Mouse (Mus musculus) kidney, embryonic 16.5 days (tissue): ENCODE measurements around the gene Ift122. TPM values are rescaled to one million over a fixed set of nuclear protein-coding genes. Genes with fewer than 3 reads are reported as not detected.

Experiments
- ATAC-seq: fragments of 200-750 bp; cut with Nextera tagmentation; 2 replicates; pipeline ENCODE4 v1.8.0; 2017; ENCODE audit warnings: moderate TSS enrichment; ENCODE audit not compliant: low FRiP score, low TSS enrichment
- H3K27ac ChIP-seq: fragments of 300-500 bp; sonication (generic); 2 replicates; pipeline ENCODE4 v1.5.1; 2014; ENCODE audit warnings: low read length
- H3K27me3 ChIP-seq: fragments of 300-500 bp; sonication (generic); 2 replicates; pipeline ENCODE4 v1.6.1; 2014; ENCODE audit warnings: low read length, control low read depth, mixed read lengths; ENCODE audit not compliant: insufficient read depth
- H3K36me3 ChIP-seq: fragments of 300-500 bp; sonication (generic); 2 replicates; pipeline ENCODE4 v1.6.1; 2014; ENCODE audit warnings: low read length, control low read depth, mixed read lengths; ENCODE audit not compliant: insufficient read depth
- H3K4me1 ChIP-seq: fragments of 300-500 bp; sonication (generic); 2 replicates; pipeline ENCODE4 v1.6.1; 2014; ENCODE audit warnings: low read length, control low read depth, mixed read lengths; ENCODE audit not compliant: insufficient read depth
- H3K4me2 ChIP-seq: fragments of 300-500 bp; sonication (generic); replicated peaks from 2 replicates; pipeline ENCODE4 v1.6.1; 2014; ENCODE audit warnings: low read depth, low read length
- H3K4me3 ChIP-seq: fragments of 300-500 bp; sonication (generic); 2 replicates; pipeline ENCODE4 v1.5.1; 2014; ENCODE audit warnings: mild to moderate bottlenecking, low read length
- H3K9ac ChIP-seq: fragments of 300-500 bp; sonication (generic); replicated peaks from 2 replicates; pipeline ENCODE4 v1.6.1; 2014; ENCODE audit warnings: low read length
- H3K9me3 ChIP-seq: fragments of 300-500 bp; sonication (generic); 2 replicates; pipeline ENCODE4 v1.6.1; 2016; ENCODE audit warnings: low read length, control low read depth
- WGBS: fragments of 180-500 bp; shearing (Covaris S2); extraction: QIAGEN DNeasy Blood & Tissue Kit; methylation state at CpG from one replicate; pipeline ENCODE4 v1.1.7; 2014; 5-methylcytosine and 5-hydroxymethylcytosine counted together
- polyA plus RNA-seq: library from polyadenylated mRNA; unstranded; fragments of >200 nt; fragmentation: Nextera tagmentation; extraction: Ambion mirVana; gene quantifications from 2 replicates; pipeline ENCODE4 v1.2.1, GENCODE M21; 2015

Gene Ift122
- polyA plus RNA-seq, 1 experiment from 2014 or later: 38.4 TPM

DNA sequence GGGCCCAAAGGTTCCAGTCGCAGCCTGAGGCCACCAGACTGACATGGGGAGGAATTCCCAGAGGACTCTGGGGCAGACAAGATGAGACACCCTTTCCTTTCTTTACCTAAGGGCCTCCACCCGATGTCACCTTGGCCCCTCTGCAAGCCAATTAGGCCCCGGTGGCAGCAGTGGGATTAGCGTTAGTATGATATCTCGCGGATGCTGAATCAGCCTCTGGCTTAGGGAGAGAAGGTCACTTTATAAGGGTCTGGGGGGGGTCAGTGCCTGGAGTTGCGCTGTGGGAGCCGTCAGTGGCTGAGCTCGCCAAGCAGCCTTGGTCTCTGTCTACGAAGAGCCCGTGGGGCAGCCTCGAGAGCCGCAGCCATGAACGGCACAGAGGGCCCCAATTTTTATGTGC is 78.4 kb downstream of the Ift122 start, which contains the start of gene Rho:
TSS of gene Rho (plus strand) at position 110 of the 400 bp plus-strand sequence.
- ATAC-seq: no peak
- no peaks in the 10 kb centered on the region for H3K9me3 ChIP-seq
- H3K27ac ChIP-seq: no peak within 1 kb of the TSS
- no peak within 1 kb of the TSS for H3K4me3 ChIP-seq
- H3K4me2 ChIP-seq: no peak within 1 kb of the TSS
- no peak within 1 kb of the TSS for H3K9ac ChIP-seq
- H3K27me3 ChIP-seq: no peaks in the 10 kb centered on the region
- H3K36me3 ChIP-seq: no peaks in the 10 kb centered on the region
- WGBS: 84% methylated on average over 14 of the region's 14 CpGs
- H3K4me1 ChIP-seq: peaks cover 3% of the 10 kb centered on the region; the same call in 1 of the 2 replicates

- Histone ChIP-seq H3K27me3 (no peaks in the 10 kb centered on the region), H3K36me3 (no peaks in the 10 kb centered on the region), H3K4me1 (peaks cover 3% of the 10 kb centered on the region; the same call in 1 of the 2 replicates), H3K9me3 (no peaks in the 10 kb centered on the region), H3K4me2 (no peak overlapping the region), H3K9ac (no peak overlapping the region), H3K27ac (no peak overlapping the region), H3K4me3 (no peak overlapping the region)
- 90% methylated on average over 3 of the region's 3 CpGs for WGBS
- no peak for ATAC-seq
These were observed 79.1 kb downstream of the Ift122 start for GRCm38 (mm10) chr6:115932391-115932790.

DNA sequence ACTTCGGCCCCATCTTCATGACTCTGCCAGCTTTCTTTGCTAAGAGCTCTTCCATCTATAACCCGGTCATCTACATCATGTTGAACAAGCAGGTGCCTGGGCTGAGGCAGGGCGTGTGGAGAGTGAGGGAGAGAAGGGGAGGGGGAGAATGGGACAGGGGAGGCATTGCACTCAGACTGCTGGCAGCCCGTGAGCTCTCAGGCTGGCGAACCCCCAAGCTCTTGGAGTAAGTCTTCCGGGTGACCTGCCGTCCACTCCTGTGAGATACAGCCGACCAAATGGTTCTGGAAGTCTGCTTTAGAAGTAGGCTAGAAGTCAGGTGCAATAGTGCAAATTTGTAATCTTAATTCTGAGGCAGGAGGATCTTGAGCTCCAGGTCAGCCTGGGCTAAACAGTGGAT is 82.3 kb downstream of the Ift122 start:
- H3K36me3 ChIP-seq: 0 out of 2 replicates have a peak, but pooled peaks cover 3% of the 10 kb centered on the region
- H3K4me2 ChIP-seq: no peak overlapping the region
- no peaks in the 10 kb centered on the region for H3K4me1 ChIP-seq
- no peaks in the 10 kb centered on the region for H3K27me3 ChIP-seq
- no peak for ATAC-seq
- no peak overlapping the region for H3K9ac ChIP-seq
- WGBS: 80% methylated on average over 8 of the region's 8 CpGs
- H3K9me3 ChIP-seq: no peaks in the 10 kb centered on the region
- no peak overlapping the region for H3K27ac ChIP-seq
- no peak overlapping the region for H3K4me3 ChIP-seq

- Histone ChIP-seq H3K27ac (no peak overlapping the region), H3K9me3 (no peaks in the 10 kb centered on the region), H3K4me1 (peaks cover 7% of the 10 kb centered on the region), H3K9ac (no peak overlapping the region), H3K4me3 (no peak overlapping the region), H3K27me3 (no peaks in the 10 kb centered on the region), H3K36me3 (0 out of 2 replicates have a peak, but pooled peaks cover 3% of the 10 kb centered on the region), H3K4me2 (no peak overlapping the region)
- WGBS: 91% methylated on average over 2 of the region's 2 CpGs
- ATAC-seq: no peak
These were observed 84.7 kb downstream of the Ift122 start for GRCm38 (mm10) chr6:115938011-115938410.

DNA sequence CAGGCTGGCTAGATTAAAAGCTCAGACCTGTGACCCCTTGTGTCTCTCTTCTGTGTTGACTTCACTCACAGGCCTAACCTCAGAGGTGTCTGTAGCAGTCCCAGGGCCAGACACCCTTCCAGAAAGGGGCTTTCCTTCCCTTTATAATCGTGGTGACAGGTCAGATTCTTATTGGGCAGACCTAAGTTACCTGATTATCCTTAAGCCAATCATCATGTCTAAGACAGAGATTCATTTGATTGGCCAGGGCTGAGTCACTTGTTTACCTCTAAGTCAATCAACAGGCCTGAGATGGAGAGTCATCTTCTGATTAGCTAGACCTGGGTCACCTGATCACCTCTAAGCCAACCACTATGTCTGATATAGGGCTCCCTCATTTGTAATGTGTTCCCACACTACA is 85.5 kb downstream of the Ift122 start:
- no peak overlapping the region for H3K27ac ChIP-seq
- no peak overlapping the region for H3K4me2 ChIP-seq
- no peak overlapping the region for H3K9ac ChIP-seq
- no peak for ATAC-seq
- peaks cover 7% of the 10 kb centered on the region for H3K4me1 ChIP-seq
- H3K36me3 ChIP-seq: 0 out of 2 replicates have a peak, but pooled peaks cover 3% of the 10 kb centered on the region
- H3K27me3 ChIP-seq: no peaks in the 10 kb centered on the region
- no peak overlapping the region for H3K4me3 ChIP-seq
- 68% methylated on average over 1 of the region's 1 CpGs for WGBS
- H3K9me3 ChIP-seq: no peaks in the 10 kb centered on the region

DNA sequence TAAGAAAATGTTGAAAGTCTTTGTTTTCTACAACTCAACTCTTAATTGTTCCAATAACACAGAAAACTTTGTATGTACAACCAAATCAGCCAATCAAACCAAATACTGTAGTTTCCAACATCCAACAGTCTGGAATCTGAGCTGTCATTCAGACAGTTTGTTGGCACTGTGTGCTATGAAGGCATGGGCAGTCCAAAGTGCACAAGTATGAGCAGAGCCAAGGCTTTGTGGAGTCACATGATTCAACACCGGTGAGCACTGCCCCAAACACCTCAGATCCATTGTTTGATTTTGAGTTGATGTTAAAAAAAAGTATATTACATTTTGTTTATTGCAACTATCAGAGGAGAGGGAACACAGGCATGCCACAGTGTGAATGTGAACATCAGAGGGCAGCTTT is 87.3 kb downstream of the Ift122 start:
- no peak overlapping the region for H3K27ac ChIP-seq
- 79% methylated on average over 1 of the region's 1 CpGs for WGBS
- ATAC-seq: no peak
- no peaks in the 10 kb centered on the region for H3K27me3 ChIP-seq
- H3K9me3 ChIP-seq: no peaks in the 10 kb centered on the region
- peaks cover 7% of the 10 kb centered on the region for H3K4me1 ChIP-seq
- no peak overlapping the region for H3K9ac ChIP-seq
- no peak overlapping the region for H3K4me2 ChIP-seq
- 0 out of 2 replicates have a peak, but pooled peaks cover 3% of the 10 kb centered on the region for H3K36me3 ChIP-seq
- H3K4me3 ChIP-seq: no peak overlapping the region

DNA sequence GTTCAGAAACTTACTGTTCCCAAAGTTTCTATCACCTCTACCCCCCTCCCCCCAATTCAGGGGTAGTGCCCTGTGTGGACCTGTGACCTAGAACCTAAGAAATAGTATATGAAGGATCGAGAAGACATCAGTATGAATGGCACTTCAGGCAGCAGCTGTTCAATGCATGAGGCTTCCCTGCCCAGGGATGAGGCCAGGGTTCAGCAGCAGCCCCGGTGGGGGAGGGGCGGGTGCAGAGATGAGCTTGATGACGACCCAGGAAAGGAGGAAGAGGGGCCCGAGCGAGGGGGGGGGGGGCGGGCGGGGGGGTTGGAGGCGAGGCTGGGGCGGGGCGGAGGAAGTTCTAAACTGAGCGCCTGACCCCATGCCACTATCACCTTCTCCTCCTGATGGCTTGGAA is 87.9 kb downstream of the Ift122 start:
- Histone ChIP-seq H3K4me1 (peaks cover 7% of the 10 kb centered on the region), H3K36me3 (0 out of 2 replicates have a peak, but pooled peaks cover 3% of the 10 kb centered on the region), H3K27ac (no peak overlapping the region), H3K9ac (no peak overlapping the region), H3K4me2 (no peak overlapping the region), H3K4me3 (no peak overlapping the region), H3K27me3 (no peaks in the 10 kb centered on the region), H3K9me3 (no peaks in the 10 kb centered on the region)
- 8% methylated on average over 5 of the region's 12 CpGs for WGBS
- ATAC-seq: no peak

GRCm38 (mm10) chr6:115943498-115944427 is 90.5 kb downstream of the Ift122 start:
- no peaks in the 10 kb centered on the region for H3K27me3 ChIP-seq
- WGBS: 65% methylated on average over 9 of the region's 9 CpGs
- H3K4me3 ChIP-seq: no peak overlapping the region
- H3K9ac ChIP-seq: no peak overlapping the region
- peaks cover 7% of the 10 kb centered on the region for H3K4me1 ChIP-seq
- H3K9me3 ChIP-seq: no peaks in the 10 kb centered on the region
- no peaks in the 10 kb centered on the region for H3K36me3 ChIP-seq
- H3K4me2 ChIP-seq: no peak overlapping the region
- H3K27ac ChIP-seq: no peak overlapping the region
- ATAC-seq: no peak

GRCm38 (mm10) chr6:115944638-115945037 is 91.4 kb downstream of the Ift122 start, which contains the start of gene H1foo:
Gene H1foo, plus strand, starts transcription at chr6:115944938.
- no peak within 1 kb of the TSS for H3K4me2 ChIP-seq
- no peak for ATAC-seq
- no peaks in the 10 kb centered on the region for H3K36me3 ChIP-seq
- H3K9me3 ChIP-seq: no peaks in the 10 kb centered on the region
- no peak within 1 kb of the TSS for H3K4me3 ChIP-seq
- WGBS: 87% methylated on average over 5 of the region's 5 CpGs
- H3K9ac ChIP-seq: no peak within 1 kb of the TSS
- H3K27me3 ChIP-seq: no peaks in the 10 kb centered on the region
- peaks cover 7% of the 10 kb centered on the region for H3K4me1 ChIP-seq
- no peak within 1 kb of the TSS for H3K27ac ChIP-seq

DNA sequence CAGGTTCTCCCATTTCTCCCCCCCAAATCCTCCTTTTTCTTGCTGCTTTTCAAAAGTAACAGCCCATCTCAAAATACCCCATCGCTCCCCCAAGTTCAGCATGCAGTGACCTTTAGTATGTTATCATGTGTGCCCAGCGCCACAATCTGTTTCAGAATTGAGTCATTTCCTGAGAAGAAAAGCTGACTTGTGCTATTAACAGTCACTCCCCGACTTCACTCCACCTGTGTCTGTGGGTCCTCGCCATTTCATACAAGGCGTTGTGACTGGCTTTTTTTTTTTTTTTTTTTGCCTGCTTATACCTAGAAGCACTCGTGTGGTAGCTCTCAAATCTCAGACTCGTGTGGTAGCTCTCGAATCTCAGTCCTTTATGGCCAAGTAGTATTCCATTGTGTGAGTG is 92.4 kb downstream of the Ift122 start:
- no peak for ATAC-seq
- 80% methylated on average over 8 of the region's 8 CpGs for WGBS
- H3K36me3 ChIP-seq: no peaks in the 10 kb centered on the region
- no peaks in the 10 kb centered on the region for H3K9me3 ChIP-seq
- H3K9ac ChIP-seq: no peak overlapping the region
- H3K4me3 ChIP-seq: no peak overlapping the region
- H3K4me1 ChIP-seq: peaks cover 7% of the 10 kb centered on the region
- no peak overlapping the region for H3K4me2 ChIP-seq
- no peak overlapping the region for H3K27ac ChIP-seq
- no peaks in the 10 kb centered on the region for H3K27me3 ChIP-seq
